Mouse (Mus musculus) heart, adult 2 months (tissue): Measurements from ENCODE around the gene Gm13287.

Experiments
- CTCF ChIP-seq: fragments of 200-600 bp; IDR thresholded peaks from 2 replicates; pipeline ENCODE4 v1.8.1; 2022; ENCODE audit warnings: antibody characterized with exemption, mild to moderate bottlenecking, moderate library complexity
- EP300 ChIP-seq: fragments of 200-500 bp; IDR thresholded peaks from 2 replicates; pipeline ENCODE4 v1.6.1; 2011; ENCODE audit warnings: low read depth, low read length, control low read depth; ENCODE audit not compliant: insufficient read depth
- POLR2A ChIP-seq: fragments of 200-500 bp; IDR thresholded peaks from 2 replicates; pipeline ENCODE4 v1.6.1; 2011; ENCODE audit warnings: mild to moderate bottlenecking, low read depth, low read length, control low read depth; ENCODE audit not compliant: insufficient read depth

GRCm38 (mm10) chr4:88838828-88839227 is 35.8 kb downstream of the Gm13287 start:
- TF ChIP-seq POLR2A (no peak), CTCF (peak; percentile 72), EP300 (no peak)
